Mouse (Mus musculus): Measurements from ENCODE around the gene Lyve1. TPM values are rescaled to one million over a fixed set of nuclear protein-coding genes. Genes with fewer than 3 reads are reported as not detected.

The Lyve1 gene
- total and polyA plus RNA-seq, 3 experiments = not detected

DNA sequence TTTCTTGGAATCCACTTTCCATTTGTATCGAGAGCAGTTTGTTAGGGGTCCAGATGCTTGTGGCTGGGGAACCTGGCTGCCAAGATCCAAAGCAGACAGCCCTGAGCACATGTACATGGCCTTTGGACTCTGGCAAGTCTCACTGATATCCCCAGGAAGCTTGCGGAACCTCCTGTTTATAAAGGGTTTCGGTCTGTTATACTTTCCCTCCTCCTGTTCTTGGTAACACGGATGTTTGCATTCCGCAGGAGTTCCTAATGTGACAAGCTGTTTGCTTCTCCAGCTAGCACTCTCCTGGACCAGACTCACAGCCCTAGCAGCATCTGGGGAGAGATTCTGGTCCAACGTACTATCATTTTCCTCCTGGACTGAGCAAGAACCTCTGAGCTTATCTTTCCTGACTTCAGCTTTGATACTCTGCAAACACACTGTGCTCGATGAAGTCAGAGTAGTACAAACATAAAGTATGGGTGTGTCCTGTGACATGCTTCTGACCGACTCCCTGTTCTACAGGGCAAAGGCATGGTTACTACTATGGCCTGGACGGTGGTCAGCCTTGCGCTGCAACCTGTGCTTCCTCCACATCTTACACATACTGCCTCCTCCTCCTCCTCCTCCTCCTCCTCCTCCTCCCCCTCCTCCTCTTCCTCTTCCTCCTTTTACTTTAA, 31.0 kb upstream of the Lyve1 start:
- Histone ChIP-seq H3K79me2 (ENCODE audit: control insufficient read depth, insufficient read depth, low read length, poor library complexity) (no peaks in the 10 kb centered on the region), H3K36me3 (ENCODE audit: control insufficient read depth in 1 of 2, insufficient read depth in 2 of 2, low read length in 2 of 2) (no peaks in the 10 kb centered on the region), H3K9me3 (replicated peaks; ENCODE audit: insufficient read depth, low read length) (no peaks in the 10 kb centered on the region), H3K4me3 (ENCODE audit: control insufficient read depth in 1 of 2, insufficient read depth in 1 of 2, low read depth in 2 of 2, low read length in 2 of 2) (no peak overlapping the region), H3K27me3 (ENCODE audit: control insufficient read depth in 1 of 2, insufficient read depth in 2 of 2, low read length in 2 of 2) (peaks cover 2 to 3% of the 10 kb centered on the region in 2 experiments; a peak in 3 of 4 replicates), H3K9ac (ENCODE audit: control insufficient read depth, low read depth, low read length, poor library complexity, severe bottlenecking) (no peak overlapping the region), H3K27ac (ENCODE audit: control insufficient read depth, low read depth, low read length) (no peak overlapping the region), H3K4me1 (ENCODE audit: control insufficient read depth in 1 of 2, insufficient read depth in 2 of 2, low read length in 2 of 2) (no peaks in the 10 kb centered on the region)
- no peak for DNase-seq (ENCODE audit: low read depth, low spot score)
- TF ChIP-seq MAFK (IDR thresholded peaks at IDR 0.05; ENCODE audit: borderline replicate concordance, low read depth, low read length) (no peak), CHD2 (IDR thresholded peaks at IDR 0.05; ENCODE audit: low read length) (no peak), UBTF (IDR thresholded peaks at IDR 0.05; ENCODE audit: borderline replicate concordance, insufficient read depth, low read depth, low read length) (no peak), RAD21 (IDR thresholded peaks at IDR 0.05; ENCODE audit: low read depth, low read length) (no peak), CHD1 (IDR thresholded peaks at IDR 0.05; ENCODE audit: low read depth, low read length) (no peak), TAL1 (IDR thresholded peaks at IDR 0.05; ENCODE audit: low read length) (no peak), SIN3A (IDR thresholded peaks at IDR 0.05; ENCODE audit: low read length) (no peak), ETS1 (IDR thresholded peaks at IDR 0.05; ENCODE audit: low read depth, low read length) (no peak), EP300 (IDR thresholded peaks at IDR 0.05; ENCODE audit: low read depth in 1 of 2, low read length in 2 of 2) (no peak), CTCF (IDR thresholded peaks at IDR 0.05 in 2 of 3, conservative IDR thresholded peaks at IDR 0.05 in 1 of 3; ENCODE audit: control insufficient read depth in 1 of 3, insufficient read depth in 1 of 3, low read depth in 2 of 3, low read length in 3 of 3, poor library complexity in 1 of 3, severe bottlenecking in 1 of 3) (no peak), NRF1 (IDR thresholded peaks at IDR 0.05; ENCODE audit: insufficient read depth, low read depth, low read length, poor library complexity, severe bottlenecking) (no peak), RCOR1 (IDR thresholded peaks at IDR 0.05; ENCODE audit: low read depth, low read length) (no peak), ELF1 (IDR thresholded peaks at IDR 0.05; ENCODE audit: low read depth, low read length) (no peak), TCF12 (IDR thresholded peaks at IDR 0.05; ENCODE audit: low read depth, low read length) (no peak), MYB (IDR thresholded peaks at IDR 0.05; ENCODE audit: low read depth, low read length) (no peak), ZC3H11A (IDR thresholded peaks at IDR 0.05; ENCODE audit: low read depth, low read length) (no peak), HCFC1 (IDR thresholded peaks at IDR 0.05; ENCODE audit: low read depth, low read length) (no peak), POLR2A (IDR thresholded peaks at IDR 0.05; ENCODE audit: control insufficient read depth in 1 of 2, insufficient read depth in 1 of 2, low read depth in 1 of 2, low read length in 2 of 2, poor library complexity in 1 of 2) (no peak), MAX (IDR thresholded peaks at IDR 0.05; ENCODE audit: low read length) (no peak)

DNA sequence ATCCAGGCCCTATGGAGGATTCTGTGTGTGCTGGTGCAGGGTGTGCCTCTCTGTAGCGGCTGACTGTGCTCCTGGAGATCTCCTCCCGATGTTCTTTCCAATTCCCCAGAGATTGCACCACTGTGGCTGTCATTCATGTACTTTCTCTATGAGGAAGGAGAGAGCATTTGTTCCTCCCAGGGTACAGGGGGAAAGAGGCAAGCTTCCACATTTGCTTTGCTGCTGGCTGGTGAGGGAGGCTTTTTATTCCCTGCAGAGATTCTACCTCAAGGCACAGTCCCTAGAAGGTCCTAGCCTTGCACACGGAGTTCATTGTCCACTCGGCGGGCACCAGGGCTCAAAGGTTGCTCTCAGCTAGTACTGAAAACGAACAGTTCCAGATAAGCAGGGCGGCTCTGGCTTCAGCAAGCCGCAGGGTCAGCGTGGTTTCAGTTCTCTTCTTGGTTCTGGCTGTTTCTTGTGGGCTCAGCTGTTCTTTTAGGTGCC, 28.5 kb upstream of the Lyve1 start:
- H3K4me3 ChIP-seq (ENCODE audit: control insufficient read depth in 1 of 2, insufficient read depth in 1 of 2, low read depth in 2 of 2, low read length in 2 of 2) = no peak overlapping the region
- no peaks in the 10 kb centered on the region for H3K4me1 ChIP-seq (ENCODE audit: control insufficient read depth in 1 of 2, insufficient read depth in 2 of 2, low read length in 2 of 2)
- TF ChIP-seq POLR2AphosphoS2 (IDR thresholded peaks at IDR 0.05; ENCODE audit: low read length) = no peak
- TF ChIP-seq ZMIZ1 (IDR thresholded peaks at IDR 0.05; ENCODE audit: low read depth, low read length) = no peak
- no peak for TF ChIP-seq RCOR1 (IDR thresholded peaks at IDR 0.05; ENCODE audit: low read depth, low read length)
- TF ChIP-seq GABPA (IDR thresholded peaks at IDR 0.05; ENCODE audit: low read depth, low read length) = no peak
- no peak for TF ChIP-seq GATA1 (IDR thresholded peaks at IDR 0.05; ENCODE audit: low read depth, low read length)
- H3K9me3 ChIP-seq (replicated peaks; ENCODE audit: insufficient read depth, low read length) = no peaks in the 10 kb centered on the region
- no peak overlapping the region for H3K27ac ChIP-seq (ENCODE audit: control insufficient read depth, low read depth, low read length)
- no peaks in the 10 kb centered on the region for H3K79me2 ChIP-seq (ENCODE audit: control insufficient read depth, insufficient read depth, low read length, poor library complexity)
- no peak for DNase-seq (ENCODE audit: low read depth, low spot score)
- no peaks in the 10 kb centered on the region for H3K36me3 ChIP-seq (ENCODE audit: control insufficient read depth in 1 of 2, insufficient read depth in 2 of 2, low read length in 2 of 2)
- H3K27me3 ChIP-seq (ENCODE audit: control insufficient read depth in 1 of 2, insufficient read depth in 2 of 2, low read length in 2 of 2) = peaks cover 2 to 3% of the 10 kb centered on the region in 2 experiments; a peak in 3 of 4 replicates
- H3K9ac ChIP-seq (ENCODE audit: control insufficient read depth, low read depth, low read length, poor library complexity, severe bottlenecking) = no peak overlapping the region

Data from MEL (cell line).